Mouse (Mus musculus) lung, embryonic 16.5 days (tissue): ENCODE results near the gene Gsg1l. TPM values are rescaled to one million over a fixed set of nuclear protein-coding genes. Genes with fewer than 3 reads are reported as not detected.

ENCODE experiments used
- ATAC-seq: fragments of 200-750 bp; cut with Nextera tagmentation; 2 replicates; pipeline ENCODE4 v1.8.0; 2017; ENCODE audit warnings: low read depth, mild to moderate bottlenecking, moderate library complexity
- H3K27ac ChIP-seq: fragments of 300-500 bp; sonication (generic); 2 replicates; pipeline ENCODE4 v1.5.1; 2014; ENCODE audit warnings: mild to moderate bottlenecking, control low read depth, low read length
- H3K27me3 ChIP-seq: fragments of 300-500 bp; sonication (generic); 2 replicates; pipeline ENCODE4 v1.6.1; 2014; ENCODE audit warnings: low read depth, low read length, mixed read lengths; ENCODE audit not compliant: control insufficient read depth, insufficient read depth
- H3K36me3 ChIP-seq: fragments of 300-500 bp; sonication (generic); 2 replicates; pipeline ENCODE4 v1.6.1; 2014; ENCODE audit warnings: low read length; ENCODE audit not compliant: control insufficient read depth, insufficient read depth
- H3K4me1 ChIP-seq: fragments of 300-500 bp; sonication (generic); replicated peaks from 2 replicates; pipeline ENCODE4 v1.6.1; 2014; ENCODE audit warnings: low read length, mixed read lengths; ENCODE audit not compliant: control insufficient read depth, insufficient read depth
- H3K4me2 ChIP-seq: fragments of 300-500 bp; sonication (generic); 2 replicates; pipeline ENCODE4 v1.6.1; 2014; ENCODE audit warnings: low read depth, low read length, control low read depth
- H3K4me3 ChIP-seq: fragments of 300-500 bp; sonication (generic); 2 replicates; pipeline ENCODE4 v1.5.1; 2014; ENCODE audit warnings: mild to moderate bottlenecking, low read length, control low read depth
- H3K9ac ChIP-seq: fragments of 300-500 bp; sonication (generic); 2 replicates; pipeline ENCODE4 v1.6.1; 2014; ENCODE audit warnings: low read length, control low read depth
- H3K9me3 ChIP-seq: fragments of 300-500 bp; sonication (generic); 2 replicates; pipeline ENCODE4 v1.6.1; 2016; ENCODE audit warnings: low read length; ENCODE audit not compliant: control insufficient read depth
- WGBS: fragments of 180-500 bp; shearing (Covaris S2); extraction: QIAGEN DNeasy Blood & Tissue Kit; methylation state at CpG from one replicate; pipeline ENCODE4 v1.1.7; 2014; 5-methylcytosine and 5-hydroxymethylcytosine counted together
- polyA plus RNA-seq: library from polyadenylated mRNA; unstranded; fragments of >200 nt; fragmentation: Nextera tagmentation; extraction: Ambion mirVana; gene quantifications from 2 replicates; pipeline ENCODE4 v1.2.1, GENCODE M21; 2015

Gene Gsg1l
- polyA plus RNA-seq, 1 experiment from 2014 or later = 2.6 TPM

DNA sequence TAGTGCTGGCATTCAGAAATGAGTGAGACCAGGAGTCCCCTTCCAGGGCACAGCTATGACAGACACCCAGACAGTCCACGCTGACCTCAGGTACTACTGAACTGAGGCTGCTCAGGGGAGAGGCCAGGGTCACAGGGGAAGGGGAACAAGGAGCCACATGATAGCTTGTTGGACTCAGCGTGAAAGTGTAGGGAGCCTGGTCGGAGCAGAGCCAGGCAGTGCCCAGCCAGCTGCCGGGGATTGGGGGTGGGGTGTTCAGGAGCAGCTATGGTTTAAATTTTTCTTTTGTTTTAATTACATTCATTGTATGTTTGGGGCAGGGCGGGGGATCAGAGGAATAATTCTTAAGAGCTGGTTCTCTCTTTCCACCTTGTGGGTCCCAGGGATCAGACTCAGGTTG, 253.7 kb downstream of the Gsg1l start:
- ATAC-seq = no peak
- H3K9ac ChIP-seq = no peak overlapping the region
- no peak overlapping the region for H3K4me3 ChIP-seq
- H3K4me2 ChIP-seq = no peak overlapping the region
- peaks cover 2% of the 10 kb centered on the region; the same call in 1 of the 2 replicates for H3K36me3 ChIP-seq
- WGBS = 71% methylated on average over 5 of the region's 5 CpGs
- H3K4me1 ChIP-seq = peaks cover 26% of the 10 kb centered on the region
- H3K27ac ChIP-seq = peak overlapping the region; percentile 46; the same call in 1 of the 2 replicates
- no peaks in the 10 kb centered on the region for H3K27me3 ChIP-seq
- no peaks in the 10 kb centered on the region for H3K9me3 ChIP-seq

Other genes with a start within 250 kb of the Gsg1l start
- gene Xpo6, start 118.1 kb upstream of the Gsg1l start, polyA plus RNA-seq = 32.3 and 37.5 TPM in 2 replicates
- gene Sbk1, start 190.2 kb upstream of the Gsg1l start, polyA plus RNA-seq = 14.0 and 16.5 TPM in 2 replicates